Mouse (Mus musculus) embryonic fibroblast, embryonic 13.5 days (primary cell): ENCODE results near the gene Gjc1.

Source experiments
- CTCF ChIP-seq: IDR thresholded peaks from 2 replicates; pipeline ENCODE4 v1.5.1; 2011; ENCODE audit warnings: mild to moderate bottlenecking, control low read depth, low read length, moderate library complexity, borderline replicate concordance; ENCODE audit not compliant: insufficient read depth
- POLR2A ChIP-seq: IDR thresholded peaks from 2 replicates; pipeline ENCODE4 v1.6.1; 2011; ENCODE audit warnings: low read depth, mild to moderate bottlenecking, control low read depth, low read length, moderate library complexity

DNA sequence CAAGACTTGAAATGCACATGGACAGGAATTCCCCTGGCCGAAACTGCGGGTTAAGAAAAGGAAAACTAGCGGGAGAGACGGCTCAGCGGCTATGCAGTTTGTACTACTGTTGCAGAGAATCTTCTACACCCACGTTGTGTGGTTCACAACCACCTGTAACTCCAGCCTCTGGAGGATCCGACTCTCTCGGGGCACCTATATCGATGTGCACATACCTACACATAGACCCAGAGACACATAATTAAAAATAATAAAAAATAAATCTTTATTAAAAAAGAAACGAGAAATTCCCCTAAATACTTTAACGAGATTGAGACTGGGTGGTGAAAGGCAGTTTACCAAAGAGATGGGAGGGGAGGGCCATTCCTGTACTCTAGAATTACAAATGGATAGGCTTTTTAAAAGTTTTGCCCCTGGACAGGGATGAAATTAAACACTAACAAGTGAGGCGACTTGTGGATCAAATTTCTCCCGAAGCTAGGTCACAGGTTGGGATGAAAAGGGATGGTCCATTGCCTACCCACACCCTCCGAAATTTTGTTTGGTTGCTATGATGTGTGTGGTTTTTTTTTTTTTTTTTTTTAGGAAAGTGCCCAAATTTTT, 384 bp upstream of the Gjc1 start:
- TF ChIP-seq CTCF (no peak), POLR2A (no peak)
